Mouse (Mus musculus) fibroblast of lung, adult 2 months (primary cell): Measurements from ENCODE around the gene Gria3.

Source experiments
- DNase-seq: peaks from one replicate; pipeline ENCODE4 v3.0.0-alpha.2; 2011; ENCODE audit warnings: low read depth

Gene Gria3

DNA sequence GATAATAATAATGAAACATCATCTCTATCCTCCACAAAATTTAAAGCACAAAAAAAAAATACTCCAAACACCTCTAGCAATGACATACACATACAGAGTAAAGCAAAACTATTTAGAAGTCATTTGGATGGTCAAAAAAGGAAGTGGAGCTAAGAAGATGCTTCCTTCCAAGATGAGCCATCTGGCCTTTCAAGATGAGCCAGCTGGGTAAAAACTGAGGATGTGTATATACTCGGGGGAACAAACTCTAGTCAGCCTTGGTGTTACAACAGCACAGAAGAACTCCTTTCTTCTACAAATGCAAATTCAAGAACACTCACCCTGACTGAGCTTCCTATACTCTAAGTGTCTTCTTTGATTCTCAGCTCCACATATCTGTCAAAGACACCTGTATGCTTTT lies 172.4 kb downstream of the Gria3 start:
- no peak for DNase-seq

DNA sequence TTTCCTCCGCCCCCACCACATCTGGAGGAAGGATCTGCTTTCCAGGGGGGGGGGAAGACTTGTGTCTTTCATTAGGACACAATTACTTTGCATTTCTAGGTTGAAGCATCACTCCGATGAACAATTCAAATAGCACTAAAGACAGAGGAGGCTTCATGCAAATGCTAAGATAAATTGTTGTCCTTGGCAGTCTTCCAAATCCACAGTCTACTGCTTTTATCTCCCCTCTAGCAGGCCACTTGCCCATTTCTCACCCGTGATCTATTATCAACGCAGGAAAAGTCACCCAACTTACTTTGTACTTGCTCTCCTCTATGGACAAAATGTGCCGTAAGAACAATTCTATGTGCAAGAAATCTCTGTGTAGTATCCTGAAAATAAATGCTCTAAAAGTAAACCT lies 178.1 kb downstream of the Gria3 start:
- no peak for DNase-seq

DNA sequence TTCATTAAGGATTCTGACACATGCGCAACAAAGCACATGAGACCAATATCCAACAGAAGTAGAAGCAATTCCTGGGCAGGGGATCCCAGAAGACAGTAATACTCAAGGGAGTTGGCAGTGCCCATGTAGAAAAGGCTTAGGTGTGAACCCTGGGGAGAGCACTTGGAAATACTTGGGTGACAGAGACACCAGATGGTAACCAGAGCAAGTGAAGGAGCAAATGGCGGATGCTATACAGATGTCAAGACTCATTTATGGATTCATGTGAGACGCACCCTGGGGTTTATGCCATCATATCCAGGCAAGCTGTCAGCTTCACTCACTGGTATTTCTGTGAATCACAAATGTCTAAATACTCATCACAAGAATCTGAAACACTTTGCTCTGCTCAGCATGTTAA lies 187.0 kb downstream of the Gria3 start:
- no peak for DNase-seq

DNA sequence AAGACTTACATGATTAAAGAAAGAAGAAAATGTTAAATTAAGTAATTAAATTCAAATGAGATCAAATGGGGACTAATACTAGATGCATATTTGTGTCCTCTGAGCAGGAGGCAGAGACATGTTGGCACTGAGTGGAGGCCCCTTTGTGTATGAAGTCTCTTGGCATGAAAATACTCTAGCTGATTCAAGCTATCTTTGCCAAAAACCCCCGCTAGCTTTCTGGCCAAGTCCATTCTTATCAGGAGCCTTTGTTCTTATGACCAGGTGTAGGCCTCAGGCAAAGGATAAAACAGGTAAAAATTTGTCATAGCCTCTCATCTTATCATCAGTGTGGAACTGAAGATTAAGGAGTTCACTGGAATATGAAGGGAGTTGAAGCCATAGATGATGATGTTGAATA lies 206.5 kb downstream of the Gria3 start:
- DNase-seq, result no peak

DNA sequence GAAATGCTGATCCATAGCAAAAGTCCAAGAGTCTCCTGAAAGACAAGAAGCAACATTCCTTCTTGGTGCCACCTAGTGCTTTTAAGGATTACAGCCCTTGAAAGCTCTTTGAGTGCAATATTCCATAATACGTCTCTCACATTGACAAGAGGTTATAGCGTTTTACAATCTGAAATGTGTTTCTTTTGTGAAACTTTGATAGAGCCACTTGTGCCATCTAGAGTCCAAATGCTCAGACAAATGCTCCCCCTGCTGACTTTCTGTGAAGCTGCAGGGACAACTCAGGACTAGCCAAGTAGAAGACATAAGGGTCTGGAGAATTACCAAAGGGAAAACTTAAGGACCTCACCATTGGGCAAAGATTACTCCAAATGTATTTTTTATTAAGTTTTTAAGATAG lies 214.3 kb downstream of the Gria3 start:
- no peak for DNase-seq

DNA sequence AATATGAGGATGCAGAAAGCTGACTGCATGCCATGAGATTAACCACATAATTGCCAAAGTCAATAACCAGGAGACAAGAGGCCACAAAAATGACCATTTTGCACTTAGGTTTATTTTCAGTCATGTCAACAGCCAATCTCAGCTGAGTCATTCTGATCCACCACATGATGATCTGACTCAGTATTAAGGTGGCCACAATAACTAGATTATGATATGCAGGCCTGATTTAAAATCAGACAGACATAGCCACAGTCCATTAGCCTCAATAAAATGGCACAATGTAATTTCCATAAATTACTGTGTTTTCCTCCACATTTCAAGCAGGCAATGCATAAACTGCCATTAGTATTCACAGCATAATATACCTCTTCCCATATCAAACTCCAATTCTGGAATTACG lies 216.3 kb downstream of the Gria3 start:
- no peak for DNase-seq

DNA sequence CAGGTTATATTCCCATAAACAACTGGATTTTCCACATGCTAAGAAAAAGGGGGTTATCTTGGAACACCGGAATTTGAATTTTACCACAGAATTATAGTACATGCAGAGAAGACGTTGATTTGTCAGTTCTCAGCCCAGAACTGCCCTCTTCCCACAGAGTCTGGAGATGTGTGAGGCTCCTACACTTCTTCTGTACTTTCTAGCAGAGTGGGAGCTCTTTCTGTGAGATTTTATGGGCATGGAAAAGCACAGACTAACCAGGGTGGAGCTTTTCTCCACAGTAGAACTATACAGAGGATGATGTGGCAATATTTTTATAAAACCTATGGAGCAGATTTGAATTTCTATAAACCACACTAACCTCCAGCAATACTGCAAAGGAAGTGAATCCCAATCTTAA lies 217.7 kb downstream of the Gria3 start:
- DNase-seq, result no peak

DNA sequence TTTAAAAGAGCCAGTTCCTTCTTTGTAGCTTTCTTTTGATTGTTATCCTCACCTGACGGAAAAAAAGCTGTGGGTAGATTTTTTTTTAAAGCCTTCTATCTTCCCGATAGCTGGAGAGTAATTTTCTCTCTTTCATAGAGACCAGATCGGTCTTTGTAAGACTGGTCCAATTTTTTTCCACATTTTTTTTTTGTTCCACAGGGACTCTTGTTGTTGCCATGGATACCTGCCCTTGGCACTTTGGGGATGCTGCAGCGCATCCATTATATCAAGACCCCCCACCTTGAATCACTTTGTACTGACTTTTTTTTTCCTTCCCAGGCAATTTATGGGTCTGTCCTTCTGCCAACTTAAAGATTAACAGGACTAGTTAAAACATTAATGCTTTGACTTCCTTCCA lies 232.9 kb downstream of the Gria3 start:
- no peak for DNase-seq

DNA sequence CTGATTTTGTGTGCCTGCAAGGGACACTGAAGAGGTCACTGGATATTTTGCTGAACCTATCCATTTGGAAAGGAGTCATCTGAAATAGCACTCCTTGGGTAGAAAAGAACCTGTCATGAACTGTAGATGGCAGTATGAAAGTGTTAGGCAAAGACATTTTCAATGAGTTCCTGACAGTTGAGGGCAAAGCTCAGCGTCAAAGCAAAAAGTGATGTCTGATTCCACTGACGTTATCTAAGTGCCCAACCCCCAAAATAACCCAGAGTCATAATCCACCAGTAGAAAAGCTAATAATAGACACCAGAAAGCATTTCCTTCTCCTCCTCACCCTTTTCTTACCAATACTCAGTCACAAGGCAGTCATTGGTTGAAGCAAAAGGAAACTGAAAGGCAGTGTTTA lies 244.3 kb downstream of the Gria3 start:
- DNase-seq, result no peak

DNA sequence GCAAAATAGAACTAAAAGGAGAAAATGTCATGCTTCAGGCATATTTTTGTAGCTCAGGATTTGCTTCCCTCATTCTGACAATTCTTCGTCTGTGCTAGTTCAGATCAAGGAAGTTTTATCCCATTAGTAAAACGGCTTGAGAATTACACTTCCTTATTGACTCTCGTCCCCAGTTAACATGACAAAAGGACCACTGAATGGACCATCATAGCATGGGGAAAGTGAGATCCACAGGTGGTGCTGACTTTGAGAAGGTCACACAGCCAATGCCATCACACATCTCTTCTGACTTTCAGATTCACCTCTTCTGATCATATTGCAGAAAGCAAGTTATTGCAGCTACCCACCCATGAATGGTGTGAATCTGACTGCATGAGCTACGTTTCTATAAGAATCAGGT lies 257.1 kb downstream of the Gria3 start:
- DNase-seq, result no peak

DNA sequence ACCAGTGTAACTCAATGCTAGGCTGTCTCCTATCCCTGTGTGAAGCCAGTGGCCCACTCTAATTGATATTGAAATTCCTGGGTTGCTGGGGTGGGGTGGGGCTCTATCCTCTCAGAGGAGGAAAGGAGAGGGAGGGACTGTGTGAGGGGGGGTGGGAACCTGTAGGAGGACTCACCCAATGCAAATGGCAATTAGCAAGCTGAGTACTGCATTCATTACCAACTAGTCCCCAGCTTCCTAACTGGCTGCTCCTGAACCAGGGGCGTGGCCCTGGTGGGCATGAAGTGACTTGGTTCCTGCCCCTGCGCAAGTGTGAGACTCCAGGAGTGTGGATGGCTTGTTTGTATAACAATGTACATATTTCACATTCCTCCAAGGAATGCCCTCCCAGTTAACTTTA lies 288.2 kb downstream of the Gria3 start:
- DNase-seq, result no peak

DNA sequence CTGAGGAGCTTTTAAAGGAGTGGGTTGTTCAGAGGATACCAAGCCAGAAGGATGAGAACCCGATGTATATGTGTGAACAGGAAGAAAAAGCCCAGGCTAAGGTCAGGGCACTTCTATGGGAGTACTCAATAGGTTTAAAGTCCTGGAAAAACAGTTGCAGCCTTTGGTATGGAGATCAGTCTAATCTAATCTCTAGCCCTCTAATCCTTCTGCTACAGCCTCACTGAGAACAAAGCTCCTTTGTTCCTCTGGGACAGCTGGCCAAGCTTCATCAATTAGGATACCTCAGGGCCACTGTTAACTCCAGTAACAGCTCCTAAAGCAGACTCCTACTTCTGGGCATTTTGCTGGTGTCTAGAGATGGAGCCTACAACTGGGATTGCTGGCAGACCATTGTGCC lies 291.4 kb downstream of the Gria3 start:
- no peak for DNase-seq
